ENCODE assay signal across 19 mouse cellular contexts in the genomic region with DNA sequence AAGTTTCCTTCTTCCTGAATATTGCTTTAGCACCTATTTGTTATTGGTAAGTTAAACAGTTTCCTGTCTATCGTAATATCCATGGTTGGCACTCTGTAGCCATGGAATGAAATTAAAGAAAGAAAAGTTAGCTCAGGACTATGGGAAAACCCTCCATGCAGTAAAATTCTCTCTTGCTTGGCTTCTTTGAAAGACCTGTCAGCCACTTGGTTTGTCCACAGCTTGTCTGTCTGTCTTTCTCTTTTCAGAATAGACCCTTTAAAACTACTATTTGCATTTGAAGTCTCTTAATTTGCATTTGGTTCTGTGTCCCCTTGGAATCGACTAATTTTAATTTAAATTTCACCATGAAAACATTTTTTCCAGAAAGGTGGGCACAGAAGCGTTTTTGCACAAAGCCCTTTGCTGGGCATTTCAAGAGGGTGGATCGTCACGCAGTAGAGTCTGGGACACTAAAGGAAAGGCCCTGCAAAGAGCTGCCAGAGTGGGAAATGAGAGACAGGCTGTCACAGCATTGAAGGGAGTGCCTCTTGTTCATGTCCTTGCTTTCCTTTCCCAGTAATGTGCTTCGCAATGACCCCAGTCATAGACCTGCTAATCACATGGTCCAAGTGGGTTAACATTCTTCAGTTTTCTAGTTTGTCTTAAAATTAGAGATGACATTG.
"Had no signal": no experiment of that assay in that cellular context is flagged by ENCODE, and none has a peak within 500 bp of the region (broad histone marks: within the 10 kb centered on the region; RNA-seq: fewer than 3 reads in every experiment).

No protein-coding gene starts in this region.

- H3K4me2 ChIP-seq: kidney, embryonic 15.5 days; liver, embryonic 13.5 days; midbrain, embryonic 11.5 days; midbrain, embryonic 15.5 days; neural tube, embryonic 13.5 days; stomach, embryonic 15.5 days had no signal

- H3K9ac ChIP-seq: kidney, embryonic 15.5 days; liver, embryonic 13.5 days; midbrain, embryonic 15.5 days; neural tube, embryonic 13.5 days; stomach, embryonic 15.5 days had no signal

- DNase-seq: kidney, postnatal 10 days; kidney, postnatal 36 days; layer of hippocampus, postnatal 36 days; liver, embryonic 13.5 days; lung, adult 2 months; lung, postnatal 14 days; lung, postnatal 4 days; retina, postnatal 1 day; right cerebral cortex, postnatal 25 days; spleen, adult 18-20 months; thymus, adult 18-20 months; thymus, postnatal 36 days had no signal

- H3K9me3 ChIP-seq: kidney, embryonic 15.5 days; liver, embryonic 13.5 days; midbrain, embryonic 15.5 days; neural tube, embryonic 13.5 days; stomach, embryonic 15.5 days had no signal

- H3K27ac ChIP-seq: left cerebral cortex, adult 2 months; liver, embryonic 13.5 days; midbrain, embryonic 15.5 days; neural tube, embryonic 13.5 days; stomach, embryonic 15.5 days had no signal

- ATAC-seq: midbrain, embryonic 15.5 days had no signal

- H3K4me3 ChIP-seq: kidney, embryonic 15.5 days; left cerebral cortex, adult 2 months; liver, embryonic 13.5 days; midbrain, embryonic 15.5 days; myocyte; neural tube, embryonic 13.5 days; stomach, embryonic 15.5 days had no signal

- H3K36me3 ChIP-seq: kidney, embryonic 15.5 days; liver, embryonic 13.5 days; midbrain, embryonic 15.5 days; neural tube, embryonic 13.5 days; stomach, embryonic 15.5 days had no signal

- H3K27me3 ChIP-seq: kidney, embryonic 15.5 days; liver, embryonic 13.5 days; midbrain, embryonic 15.5 days; neural tube, embryonic 13.5 days; stomach, embryonic 15.5 days had no signal

- H3K4me1 ChIP-seq: liver, embryonic 13.5 days; midbrain, embryonic 15.5 days; neural tube, embryonic 13.5 days; stomach, embryonic 15.5 days had no signal
